Mouse (Mus musculus): ENCODE data around the gene Lrig2.
"Not testable (repeated sequence)": the region's sequence is repeated elsewhere in the genome, so short reads cannot be mapped to it uniquely, and the experiment has no call there.

The Lrig2 gene

GRCm38 (mm10) chr3:104427354-104427753 lies 84.4 kb downstream of the Lrig2 start:
- not testable (repeated sequence) for DNase-seq

- DNase-seq, result peak; percentile 10
Measured at GRCm38 (mm10) chr3:104424346-104424745, 87.4 kb downstream of the Lrig2 start.

GRCm38 (mm10) chr3:104420929-104421328 lies 90.8 kb downstream of the Lrig2 start:
- no peak for DNase-seq

GRCm38 (mm10) chr3:104419990-104420389 lies 91.7 kb downstream of the Lrig2 start:
- no peak for DNase-seq

- no peak for DNase-seq
Measured at GRCm38 (mm10) chr3:104416806-104417205, 94.9 kb downstream of the Lrig2 start.

- no peak for DNase-seq
Measured at GRCm38 (mm10) chr3:104412482-104412881, 99.2 kb downstream of the Lrig2 start.

- no peak for DNase-seq
Measured at GRCm38 (mm10) chr3:104407506-104407905, 104.2 kb downstream of the Lrig2 start.

- no peak for DNase-seq
Measured at GRCm38 (mm10) chr3:104403582-104403981, 108.1 kb downstream of the Lrig2 start.

- DNase-seq, result no peak
Measured at GRCm38 (mm10) chr3:104401176-104401575, 110.5 kb downstream of the Lrig2 start.

GRCm38 (mm10) chr3:104400126-104400525 lies 111.6 kb downstream of the Lrig2 start:
- DNase-seq, result no peak

- DNase-seq, result no peak
Measured at GRCm38 (mm10) chr3:104399296-104400045, 112.2 kb downstream of the Lrig2 start.

GRCm38 (mm10) chr3:104397316-104397715 lies 114.4 kb downstream of the Lrig2 start:
- no peak for DNase-seq

GRCm38 (mm10) chr3:104396736-104397081 lies 115.0 kb downstream of the Lrig2 start:
- peak; percentile 45 for DNase-seq

- DNase-seq, result peak; percentile 41
Measured at GRCm38 (mm10) chr3:104396067-104396735, 115.5 kb downstream of the Lrig2 start.

GRCm38 (mm10) chr3:104390072-104390471 lies 121.6 kb downstream of the Lrig2 start:
- DNase-seq, result peak; percentile 6

- DNase-seq, result no peak
Measured at GRCm38 (mm10) chr3:104389449-104389848, 122.3 kb downstream of the Lrig2 start.

GRCm38 (mm10) chr3:104385587-104385986 lies 126.1 kb downstream of the Lrig2 start:
- DNase-seq, result no peak

GRCm38 (mm10) chr3:104383681-104384341 lies 127.9 kb downstream of the Lrig2 start:
- DNase-seq, result no peak

GRCm38 (mm10) chr3:104378228-104378627 lies 133.5 kb downstream of the Lrig2 start:
- no peak for DNase-seq

GRCm38 (mm10) chr3:104373907-104374306 lies 137.8 kb downstream of the Lrig2 start:
- no peak for DNase-seq

GRCm38 (mm10) chr3:104372374-104372773 lies 139.3 kb downstream of the Lrig2 start:
- no peak for DNase-seq

GRCm38 (mm10) chr3:104367912-104368311 lies 143.8 kb downstream of the Lrig2 start:
- DNase-seq, result no peak

- DNase-seq, result no peak
Measured at GRCm38 (mm10) chr3:104361814-104362213, 149.9 kb downstream of the Lrig2 start.

- no peak for DNase-seq
Measured at GRCm38 (mm10) chr3:104360325-104360724, 151.4 kb downstream of the Lrig2 start.

Measured in retina, postnatal 1 day (tissue).